Mouse (Mus musculus) forebrain, embryonic 15.5 days (tissue): Measurements from ENCODE around the gene Trim65. TPM values are rescaled to one million over a fixed set of nuclear protein-coding genes. Genes with fewer than 3 reads are reported as not detected.

Experiments
- ATAC-seq: fragments of 200-750 bp; cut with Nextera tagmentation; replicated peaks from 2 replicates; pipeline ENCODE4 v1.8.0; 2017; ENCODE audit warnings: mild to moderate bottlenecking, moderate TSS enrichment, moderate library complexity
- H3K27ac ChIP-seq: fragments of 300-500 bp; sonication (generic); replicated peaks from 2 replicates; pipeline ENCODE4 v1.5.1; 2015; ENCODE audit warnings: mild to moderate bottlenecking, inconsistent platforms
- H3K27me3 ChIP-seq: fragments of 300-500 bp; sonication (generic); 2 replicates; pipeline ENCODE4 v1.6.1; 2015; ENCODE audit warnings: inconsistent platforms
- H3K36me3 ChIP-seq: fragments of 300-500 bp; sonication (generic); 2 replicates; pipeline ENCODE4 v1.6.1; 2015; ENCODE audit warnings: mild to moderate bottlenecking, inconsistent platforms
- H3K4me1 ChIP-seq: fragments of 300-500 bp; sonication (generic); 2 replicates; pipeline ENCODE4 v1.6.1; 2015; ENCODE audit warnings: inconsistent platforms
- H3K4me2 ChIP-seq: fragments of 300-500 bp; sonication (generic); replicated peaks from 2 replicates; pipeline ENCODE4 v1.6.1; 2015; ENCODE audit warnings: mild to moderate bottlenecking, inconsistent platforms
- H3K4me3 ChIP-seq: fragments of 300-500 bp; sonication (generic); 2 replicates; pipeline ENCODE4 v1.5.1; 2015; ENCODE audit warnings: mild to moderate bottlenecking, inconsistent platforms
- H3K9ac ChIP-seq: fragments of 300-500 bp; sonication (generic); replicated peaks from 2 replicates; pipeline ENCODE4 v1.6.1; 2015; ENCODE audit warnings: mild to moderate bottlenecking, inconsistent platforms
- H3K9me3 ChIP-seq: fragments of 300-500 bp; sonication (generic); 2 replicates; pipeline ENCODE4 v1.6.1; 2016; ENCODE audit warnings: inconsistent platforms
- WGBS: fragments of 180-500 bp; shearing (Covaris S2); methylation state at CpG from one replicate; pipeline ENCODE4 v1.1.7; 2015; ENCODE audit warnings: mixed read lengths; 5-methylcytosine and 5-hydroxymethylcytosine counted together
- polyA plus RNA-seq: library from polyadenylated mRNA; unstranded; fragments of >200 nt; fragmentation: Nextera tagmentation; extraction: Ambion mirVana; gene quantifications from 2 replicates; pipeline ENCODE4 v1.2.1, GENCODE M21; 2015

Gene Trim65
- polyA plus RNA-seq = 1.6 and 1.9 TPM in 2 replicates

- H3K27me3 ChIP-seq = no peaks in the 10 kb centered on the region
- under 1% methylated on average over 69 of the region's 69 CpGs for WGBS
These were observed at the start of gene Trim65 for GRCm38 (mm10) chr11:116130488-116131205. TSS of gene Trim65 (minus strand) at chr11:116131128.

GRCm38 (mm10) chr11:116178411-116179121, 47.6 kb upstream of the Trim65 start:
- no peaks in the 10 kb centered on the region for H3K27me3 ChIP-seq
- peaks cover 75% of the 10 kb centered on the region for H3K36me3 ChIP-seq
- H3K4me3 ChIP-seq = no peak overlapping the region
- no peak for ATAC-seq
- no peak overlapping the region for H3K9ac ChIP-seq
- no peak overlapping the region for H3K4me2 ChIP-seq
- no peaks in the 10 kb centered on the region for H3K9me3 ChIP-seq
- 85% methylated on average over 20 of the region's 20 CpGs for WGBS
- no peak overlapping the region for H3K27ac ChIP-seq
- H3K4me1 ChIP-seq = no peaks in the 10 kb centered on the region

More at GRCm38 (mm10) chr11:116130488-116131205, at the start of gene Trim65:
- Histone ChIP-seq H3K4me2 (peak within 1 kb of the TSS; percentile 89), H3K9me3 (no peaks in the 10 kb centered on the region), H3K27ac (peak within 1 kb of the TSS; percentile 89), H3K9ac (peak within 1 kb of the TSS; percentile 78), H3K4me3 (peak within 1 kb of the TSS; percentile 65), H3K36me3 (peaks cover 10% of the 10 kb centered on the region), H3K4me1 (peaks cover 18% of the 10 kb centered on the region)
- peak; percentile 92 for ATAC-seq

- H3K4me3 ChIP-seq = no peak overlapping the region
- H3K4me2 ChIP-seq = no peak overlapping the region
- no peaks in the 10 kb centered on the region for H3K27me3 ChIP-seq
- H3K9ac ChIP-seq = no peak overlapping the region
- WGBS = 88% methylated on average over 7 of the region's 7 CpGs
- H3K9me3 ChIP-seq = no peaks in the 10 kb centered on the region
- no peak overlapping the region for H3K27ac ChIP-seq
- H3K36me3 ChIP-seq = peaks cover 78% of the 10 kb centered on the region
- H3K4me1 ChIP-seq = no peaks in the 10 kb centered on the region
- ATAC-seq = no peak
These were observed 45.1 kb upstream of the Trim65 start for GRCm38 (mm10) chr11:116176010-116176409.

- Histone ChIP-seq H3K4me1 (no peaks in the 10 kb centered on the region), H3K4me3 (no peak overlapping the region), H3K36me3 (peaks cover 68% of the 10 kb centered on the region), H3K27me3 (no peaks in the 10 kb centered on the region), H3K9ac (no peak overlapping the region), H3K9me3 (no peaks in the 10 kb centered on the region), H3K4me2 (no peak overlapping the region), H3K27ac (no peak overlapping the region)
- ATAC-seq = no peak
- whole genome bisulfite sequencing = 95% methylated on average over 22 of the region's 22 CpGs
These were observed 44.0 kb upstream of the Trim65 start for GRCm38 (mm10) chr11:116174775-116175448.

- 78% methylated on average over 2 of the region's 2 CpGs for WGBS
- H3K9ac ChIP-seq = no peak overlapping the region
These were observed 41.0 kb upstream of the Trim65 start for GRCm38 (mm10) chr11:116171959-116172358.

GRCm38 (mm10) chr11:116170003-116170800, 39.3 kb upstream of the Trim65 start:
- WGBS = 84% methylated on average over 5 of the region's 5 CpGs
- no peaks in the 10 kb centered on the region for H3K27me3 ChIP-seq
- peaks cover 24% of the 10 kb centered on the region for H3K4me1 ChIP-seq
- no peak overlapping the region for H3K4me3 ChIP-seq
- no peak overlapping the region for H3K27ac ChIP-seq
- no peak overlapping the region for H3K9ac ChIP-seq
- no peaks in the 10 kb centered on the region for H3K9me3 ChIP-seq
- peaks cover 31% of the 10 kb centered on the region for H3K36me3 ChIP-seq
- H3K4me2 ChIP-seq = no peak overlapping the region
- ATAC-seq = no peak

More at GRCm38 (mm10) chr11:116171959-116172358, 41.0 kb upstream of the Trim65 start:
- H3K27me3 ChIP-seq = no peaks in the 10 kb centered on the region
- peak overlapping the region; percentile 2; the same call in 1 of the 2 replicates for H3K27ac ChIP-seq
- peaks cover 43% of the 10 kb centered on the region for H3K36me3 ChIP-seq
- no peak for ATAC-seq
- no peak overlapping the region for H3K4me2 ChIP-seq
- no peak overlapping the region for H3K4me3 ChIP-seq
- H3K4me1 ChIP-seq = peaks cover 7% of the 10 kb centered on the region
- no peaks in the 10 kb centered on the region for H3K9me3 ChIP-seq

GRCm38 (mm10) chr11:116169214-116169613, 38.3 kb upstream of the Trim65 start:
- 87% methylated on average over 3 of the region's 3 CpGs for WGBS
- peaks cover 25% of the 10 kb centered on the region for H3K4me1 ChIP-seq

GRCm38 (mm10) chr11:116167884-116168439, 37.0 kb upstream of the Trim65 start, which contains the start of gene Fbf1:
TSS of gene Fbf1 (minus strand) at chr11:116168166.
- Histone ChIP-seq H3K9ac (peak within 1 kb of the TSS; percentile 88), H3K9me3 (no peaks in the 10 kb centered on the region), H3K27me3 (no peaks in the 10 kb centered on the region), H3K36me3 (peaks cover 20% of the 10 kb centered on the region), H3K27ac (peak within 1 kb of the TSS; percentile 92), H3K4me1 (peaks cover 27% of the 10 kb centered on the region), H3K4me3 (peak within 1 kb of the TSS; percentile 84), H3K4me2 (peak within 1 kb of the TSS; percentile 67)
- under 1% methylated on average over 40 of the region's 40 CpGs for WGBS
- peak; percentile 99 for ATAC-seq

More at GRCm38 (mm10) chr11:116169214-116169613, 38.3 kb upstream of the Trim65 start:
- Histone ChIP-seq H3K9ac (no peak overlapping the region), H3K36me3 (peaks cover 23% of the 10 kb centered on the region), H3K4me2 (no peak overlapping the region), H3K9me3 (no peaks in the 10 kb centered on the region), H3K4me3 (no peak overlapping the region), H3K27ac (no peak overlapping the region), H3K27me3 (no peaks in the 10 kb centered on the region)
- ATAC-seq = no peak

DNA sequence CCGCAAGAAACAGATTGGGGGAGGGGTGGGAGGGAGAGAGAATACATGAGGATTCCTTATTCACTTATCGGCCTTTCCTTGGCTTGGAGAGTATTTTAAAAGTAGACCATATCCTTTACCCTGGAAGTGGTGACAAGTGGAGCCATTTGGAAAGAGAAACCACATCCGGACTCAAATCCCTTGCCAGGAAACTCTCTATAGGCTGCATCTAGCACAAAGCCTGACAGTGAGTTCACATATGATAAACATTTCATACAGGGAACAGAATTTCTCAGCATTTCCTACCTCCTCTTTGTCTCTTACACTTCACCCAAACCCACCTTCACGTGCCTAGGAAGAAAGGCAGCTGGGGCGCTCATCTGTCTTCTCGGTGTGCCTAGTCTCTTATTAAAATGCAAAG, 36.3 kb upstream of the Trim65 start:
- WGBS = 6% methylated on average over 6 of the region's 6 CpGs
- H3K27ac ChIP-seq = peak overlapping the region; percentile 92
- peak overlapping the region; percentile 84 for H3K4me3 ChIP-seq
- ATAC-seq = no peak
- H3K4me1 ChIP-seq = peaks cover 33% of the 10 kb centered on the region
- H3K9ac ChIP-seq = peak overlapping the region; percentile 88
- no peaks in the 10 kb centered on the region for H3K9me3 ChIP-seq
- no peaks in the 10 kb centered on the region for H3K27me3 ChIP-seq
- peak overlapping the region; percentile 67 for H3K4me2 ChIP-seq
- peaks cover 13% of the 10 kb centered on the region for H3K36me3 ChIP-seq

- Histone ChIP-seq H3K4me2 (no peak overlapping the region), H3K27ac (no peak overlapping the region), H3K4me3 (no peak overlapping the region), H3K36me3 (peaks cover 40% of the 10 kb centered on the region), H3K9ac (0 out of 2 replicates have a peak overlapping the region, but pooled peaks have one; percentile 5), H3K4me1 (peaks cover 34% of the 10 kb centered on the region), H3K9me3 (no peaks in the 10 kb centered on the region), H3K27me3 (no peaks in the 10 kb centered on the region)
- ATAC-seq = no peak
- WGBS = 27% methylated on average over 9 of the region's 9 CpGs
These were observed 32.1 kb upstream of the Trim65 start for GRCm38 (mm10) chr11:116163002-116163401.

DNA sequence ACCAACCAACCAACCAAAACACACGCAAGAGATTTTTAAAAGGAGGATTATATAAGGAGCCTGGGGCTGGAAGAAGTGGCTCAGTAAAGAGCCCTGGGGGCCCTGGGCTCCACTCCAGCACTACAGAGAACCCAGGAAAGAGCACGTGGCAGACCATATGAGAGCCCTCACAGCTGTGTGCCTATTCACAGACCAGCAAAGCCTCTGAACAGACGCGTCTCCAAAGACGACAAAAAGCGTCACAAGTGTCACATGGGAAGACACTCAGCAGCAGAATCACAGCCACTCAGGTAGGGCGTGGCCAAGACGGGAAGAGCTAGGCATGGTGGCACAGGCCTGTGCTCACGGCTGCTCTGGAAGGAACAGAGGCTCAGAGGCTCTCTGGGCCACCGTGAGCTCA, 31.2 kb upstream of the Trim65 start:
- no peaks in the 10 kb centered on the region for H3K9me3 ChIP-seq
- 0 out of 2 replicates have a peak, but pooled peaks have one; percentile 37 for ATAC-seq
- no peak overlapping the region for H3K4me3 ChIP-seq
- no peaks in the 10 kb centered on the region for H3K27me3 ChIP-seq
- H3K27ac ChIP-seq = peak overlapping the region; percentile 43; the same call in 1 of the 2 replicates
- 51% methylated on average over 10 of the region's 10 CpGs for WGBS
- peaks cover 48% of the 10 kb centered on the region for H3K36me3 ChIP-seq
- peaks cover 32% of the 10 kb centered on the region for H3K4me1 ChIP-seq
- no peak overlapping the region for H3K9ac ChIP-seq
- no peak overlapping the region for H3K4me2 ChIP-seq
